Mouse (Mus musculus) layer of hippocampus, adult 9-11 months (tissue): ENCODE measurements at regions not wholly inside any gene's neighbourhood (a gene's known extent, or its start where the extent isn't known, plus 50 kb on each side); places are given as distances from the start of the nearest gene placed in this dataset.

Experiments used
- DNase-seq: peaks from one replicate; pipeline ENCODE4 v3.0.0; 2022

GRCm38 (mm10) chr1:82070181-82071109 is 162.5 kb upstream of the Gm9747 start:
- DNase-seq, result no peak

- DNase-seq, result no peak
Measured at GRCm38 (mm10) chr1:82089136-82089839, 143.6 kb upstream of the Gm9747 start.

- DNase-seq, result no peak
Measured at GRCm38 (mm10) chr1:82095101-82095500, 137.8 kb upstream of the Gm9747 start.

- no peak for DNase-seq
Measured at GRCm38 (mm10) chr1:82106756-82107155, 126.2 kb upstream of the Gm9747 start.

GRCm38 (mm10) chr1:82110071-82110635 is 122.8 kb upstream of the Gm9747 start:
- no peak for DNase-seq

GRCm38 (mm10) chr1:82112401-82112800 is 120.5 kb upstream of the Gm9747 start:
- no peak for DNase-seq

- DNase-seq, result no peak
Measured at GRCm38 (mm10) chr1:82124503-82124902, 108.4 kb upstream of the Gm9747 start.

GRCm38 (mm10) chr1:82129700-82130275 is 103.1 kb upstream of the Gm9747 start:
- no peak for DNase-seq

- DNase-seq, result no peak
Measured at GRCm38 (mm10) chr1:82132536-82132935, 100.4 kb upstream of the Gm9747 start.

GRCm38 (mm10) chr1:82134938-82135337 is 98.0 kb upstream of the Gm9747 start:
- DNase-seq, result no peak

GRCm38 (mm10) chr1:82135761-82136331 is 97.1 kb upstream of the Gm9747 start:
- no peak for DNase-seq

GRCm38 (mm10) chr1:82145256-82145655 is 87.7 kb upstream of the Gm9747 start:
- DNase-seq, result no peak

- peak; percentile 58 for DNase-seq
Measured at GRCm38 (mm10) chr1:82150219-82151128, 82.4 kb upstream of the Gm9747 start.

- DNase-seq, result no peak
Measured at GRCm38 (mm10) chr1:82155961-82156360, 77.0 kb upstream of the Gm9747 start.

- peak; percentile 82 for DNase-seq
Measured at GRCm38 (mm10) chr1:82157013-82157412, 75.9 kb upstream of the Gm9747 start.

- DNase-seq, result peak; percentile 47
Measured at GRCm38 (mm10) chr1:82158466-82158865, 74.4 kb upstream of the Gm9747 start.

- DNase-seq, result no peak
Measured at GRCm38 (mm10) chr1:82159201-82159600, 73.7 kb upstream of the Gm9747 start.

- no peak for DNase-seq
Measured at GRCm38 (mm10) chr1:82162926-82163325, 70.0 kb upstream of the Gm9747 start.

GRCm38 (mm10) chr1:82168158-82168557 is 64.8 kb upstream of the Gm9747 start:
- DNase-seq, result no peak

GRCm38 (mm10) chr1:82168949-82169348 is 64.0 kb upstream of the Gm9747 start:
- DNase-seq, result no peak

GRCm38 (mm10) chr1:82180427-82180826 is 52.5 kb upstream of the Gm9747 start:
- no peak for DNase-seq
